Mouse (Mus musculus): ENCODE results near the gene Olfr113.
"Not testable (repeated sequence)": the region's sequence is repeated elsewhere in the genome, so short reads cannot be mapped to it uniquely, and the experiment has no call there.

DNA sequence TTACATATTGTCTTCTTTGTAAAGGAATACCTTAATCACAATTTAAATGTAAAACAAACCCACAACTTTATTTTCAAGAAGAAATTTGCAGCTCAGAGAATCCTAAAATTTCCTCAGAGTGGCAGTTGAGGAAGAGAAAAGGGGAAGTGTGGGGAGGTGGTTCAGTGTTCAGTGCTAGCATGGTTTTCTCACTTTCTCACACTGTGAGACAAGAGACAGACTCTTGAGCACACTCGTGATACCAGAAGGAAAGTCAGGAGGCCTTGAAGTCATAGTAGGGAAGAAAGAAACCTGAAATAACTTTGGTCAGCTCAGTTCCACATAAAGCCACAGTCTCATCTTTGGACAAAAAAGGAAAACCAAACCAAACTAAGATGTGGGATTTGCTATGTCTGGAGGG is 52.0 kb downstream of the Olfr113 start:
- not testable (repeated sequence) for TF ChIP-seq CTCF (IDR thresholded peaks at IDR 0.05; ENCODE audit: borderline replicate concordance, insufficient read depth, low read depth, low read length); POLR2A (IDR thresholded peaks at IDR 0.05; ENCODE audit: borderline replicate concordance, insufficient read depth, low read length)

All from cerebellum, adult 2 months (tissue).